Mouse (Mus musculus): ENCODE data around the gene Nos3.

- no peak for TF ChIP-seq E2F4 (IDR thresholded peaks at IDR 0.05; ENCODE audit: insufficient read depth)
- peak; percentile 67 for TF ChIP-seq POLR2A (IDR thresholded peaks at IDR 0.05; ENCODE audit: insufficient read length, low read depth)
- no peak for TF ChIP-seq TCF12 (IDR thresholded peaks at IDR 0.05; ENCODE audit: insufficient read depth, poor library complexity, severe bottlenecking)
- TF ChIP-seq CEBPB (IDR thresholded peaks at IDR 0.05; ENCODE audit: insufficient read depth, poor library complexity, severe bottlenecking), result no peak
- no peak for TF ChIP-seq SRF (IDR thresholded peaks at IDR 0.05; ENCODE audit: control insufficient read depth, insufficient read length, low read depth)
- no peak for TF ChIP-seq REST (IDR thresholded peaks at IDR 0.05; ENCODE audit: insufficient read depth, insufficient read length)
- TF ChIP-seq POLR2AphosphoS2 (IDR thresholded peaks at IDR 0.05; ENCODE audit: insufficient read length, low read depth), result peak; percentile 78
Measured at GRCm38 (mm10) chr5:24423129-24424003, 58.8 kb downstream of the Nos3 start, which contains the start of the genes Cdk5 and Slc4a2.
